Mouse (Mus musculus): ENCODE results near the gene Selenow. TPM values are rescaled to one million over a fixed set of nuclear protein-coding genes. Genes with fewer than 3 reads are reported as not detected.

Selenow gene
- polyA plus RNA-seq, 1 experiment from 2014 or later = 965 TPM

DNA sequence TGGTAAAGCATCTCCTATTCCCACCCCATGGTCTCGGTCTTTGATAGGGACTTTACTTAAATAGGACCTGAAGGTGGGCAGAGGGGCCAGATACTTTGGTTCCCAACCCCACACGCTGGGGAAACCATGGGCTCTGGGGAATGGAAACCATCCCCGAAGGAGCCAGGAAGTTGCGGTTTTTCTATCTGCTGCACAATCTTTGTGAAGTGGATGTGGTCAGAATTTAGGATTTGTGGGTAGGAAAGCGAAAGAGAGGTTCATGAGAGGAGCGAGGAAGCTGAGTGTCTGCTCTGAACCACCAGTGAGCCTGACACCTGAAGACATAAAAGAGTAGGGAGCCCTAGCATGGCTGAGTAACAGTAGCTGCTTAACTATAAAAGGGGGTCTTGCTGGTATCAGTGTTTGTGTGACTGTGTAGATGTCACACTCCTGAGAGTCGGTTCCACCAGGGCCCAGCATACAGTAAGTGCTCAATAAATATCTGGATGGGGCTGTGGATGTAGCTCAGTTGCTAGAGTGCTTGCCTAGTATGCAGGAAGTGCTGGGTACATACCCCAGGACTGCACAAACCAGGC, 27.1 kb upstream of the Selenow start:
- Histone ChIP-seq H3K9me3 (ENCODE audit: control insufficient read depth, low read length) (no peaks in the 10 kb centered on the region; the same call in 1 of the 2 replicates), H3K27me3 (ENCODE audit: control insufficient read depth, insufficient read depth, low read length) (no peaks in the 10 kb centered on the region), H3K4me2 (ENCODE audit: low read depth, low read length, severe bottlenecking) (no peak overlapping the region), H3K4me3 (ENCODE audit: low read depth, low read length) (no peak overlapping the region), H3K36me3 (ENCODE audit: control insufficient read depth, insufficient read depth, low read length) (no peaks in the 10 kb centered on the region), H3K27ac (ENCODE audit: low read depth, low read length) (no peak overlapping the region), H3K4me1 (replicated peaks; ENCODE audit: control insufficient read depth, insufficient read depth, low read length) (no peaks in the 10 kb centered on the region), H3K9ac (ENCODE audit: low read length) (no peak overlapping the region)
- WGBS = 87% methylated on average over 7 of the region's 7 CpGs
- no peak for ATAC-seq (replicated peaks; ENCODE audit: low FRiP score)
- DNase-seq (ENCODE audit: low spot score) = no peak

DNA sequence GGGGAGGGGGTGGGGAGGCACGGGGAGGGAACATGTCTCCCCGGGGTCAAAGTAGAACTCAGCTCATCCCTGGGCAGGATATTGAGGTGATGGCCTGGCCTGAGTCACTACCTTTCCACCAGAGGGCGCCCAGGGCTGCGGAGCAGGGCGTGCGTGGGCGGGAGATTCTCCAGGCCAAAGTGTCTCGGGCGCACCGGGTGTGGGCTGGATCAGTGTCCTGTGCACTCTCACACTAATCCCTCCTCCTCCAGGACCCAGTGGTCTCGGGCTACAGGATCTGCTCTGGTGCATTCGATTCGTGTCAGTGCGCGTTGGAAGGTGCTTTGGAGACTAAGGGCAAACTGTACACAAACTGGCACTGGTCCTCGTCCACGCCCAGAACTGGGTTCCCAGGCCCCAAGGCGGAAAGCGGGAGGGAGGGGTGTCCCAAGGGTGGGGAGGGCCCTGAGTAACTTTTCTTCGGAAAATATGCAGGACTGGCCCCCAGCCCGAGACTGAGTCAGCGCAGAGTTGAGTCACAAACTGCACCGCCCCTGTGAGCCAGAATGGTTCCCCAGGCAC, 26.3 kb upstream of the Selenow start:
- no peaks in the 10 kb centered on the region for H3K36me3 ChIP-seq (ENCODE audit: control insufficient read depth, insufficient read depth, low read length)
- H3K4me1 ChIP-seq (replicated peaks; ENCODE audit: control insufficient read depth, insufficient read depth, low read length) = no peaks in the 10 kb centered on the region
- no peak overlapping the region for H3K4me3 ChIP-seq (ENCODE audit: low read depth, low read length)
- no peaks in the 10 kb centered on the region; the same call in 1 of the 2 replicates for H3K9me3 ChIP-seq (ENCODE audit: control insufficient read depth, low read length)
- ATAC-seq (replicated peaks; ENCODE audit: low FRiP score) (peak; percentile 45), DNase-seq (ENCODE audit: low spot score) (peak; percentile 86)
- 6% methylated on average over 23 of the region's 23 CpGs for whole genome bisulfite sequencing
- peak overlapping the region; percentile 33; the same call in 1 of the 2 replicates for H3K9ac ChIP-seq (ENCODE audit: low read length)
- H3K4me2 ChIP-seq (ENCODE audit: low read depth, low read length, severe bottlenecking) = peak overlapping the region; percentile 40; the same call in 1 of the 2 replicates
- no peak overlapping the region for H3K27ac ChIP-seq (ENCODE audit: low read depth, low read length)
- H3K27me3 ChIP-seq (ENCODE audit: control insufficient read depth, insufficient read depth, low read length) = no peaks in the 10 kb centered on the region

DNA sequence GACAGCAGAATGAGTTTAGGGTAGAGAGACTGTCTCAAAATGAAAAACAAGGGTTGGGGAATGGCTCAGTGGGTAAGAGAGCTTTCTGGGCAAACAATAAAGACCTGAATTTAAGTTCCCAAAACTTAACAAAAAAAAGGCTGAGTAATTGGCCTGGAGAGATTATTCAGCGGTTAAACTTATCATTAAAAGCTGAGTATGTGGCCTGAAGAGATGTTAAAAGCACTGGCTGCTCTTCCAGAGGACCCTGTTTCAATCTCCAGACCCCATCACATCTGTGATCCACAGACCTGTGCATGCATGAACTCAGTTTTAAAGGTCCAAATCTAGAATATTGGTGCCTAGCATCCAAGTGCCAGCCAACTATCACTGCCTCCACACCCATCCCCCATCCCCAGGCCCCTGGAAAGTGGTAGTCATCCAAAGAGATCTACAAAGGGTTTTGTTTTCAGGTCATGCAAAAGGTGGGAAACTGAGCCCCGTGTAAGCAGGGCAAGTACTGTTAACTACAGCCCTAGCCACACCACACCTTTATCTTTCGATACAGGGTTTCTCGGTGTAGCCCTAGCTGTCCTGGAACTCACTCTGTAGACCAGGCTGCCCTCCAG, 25.6 kb upstream of the Selenow start:
- H3K27me3 ChIP-seq (ENCODE audit: control insufficient read depth, insufficient read depth, low read length) = no peaks in the 10 kb centered on the region

DNA sequence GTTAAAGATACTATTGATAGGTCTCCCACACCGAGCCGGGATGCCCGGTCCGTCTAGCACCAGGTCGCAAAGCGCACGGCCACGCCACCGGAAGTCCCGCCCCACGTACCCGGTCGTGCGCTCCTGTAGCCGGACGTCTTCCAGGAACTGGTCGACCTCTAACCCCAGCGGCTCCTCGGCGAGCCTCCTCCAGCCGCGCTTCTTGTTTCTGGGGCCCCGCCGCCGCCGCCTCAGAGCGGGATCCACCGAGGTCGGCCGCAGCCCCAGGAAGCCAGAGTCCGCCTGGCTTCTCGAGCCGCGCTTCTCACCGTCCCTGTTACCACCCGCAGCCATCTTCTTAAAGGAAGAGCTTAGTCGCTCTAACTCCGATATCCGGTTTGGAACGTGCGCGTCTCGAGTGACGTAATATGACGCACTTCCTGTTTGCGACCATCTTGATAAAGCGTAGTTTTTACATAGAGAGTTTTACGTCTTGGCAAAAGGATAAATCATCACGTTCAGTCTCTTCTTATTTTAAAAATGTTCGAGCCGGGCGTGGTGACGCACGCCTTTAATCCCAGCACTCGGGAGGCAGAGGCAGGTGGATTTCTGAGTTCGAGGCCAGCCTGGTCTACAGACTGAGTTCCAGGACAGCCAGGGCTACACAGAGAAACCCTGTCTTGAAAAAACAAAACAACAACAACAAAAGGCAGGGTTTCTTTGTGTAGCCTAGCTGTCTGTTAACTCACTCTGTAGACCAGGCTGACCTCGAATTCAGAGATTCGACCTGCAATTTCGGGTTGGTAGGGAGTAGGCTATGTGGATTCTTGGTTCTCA, 23.7 kb upstream of the Selenow start, which contains the start of gene Nop53:
TSS of gene Nop53 (minus strand) at position 354 of the 816 bp plus-strand sequence.
- 2% methylated on average over 59 of the region's 59 CpGs for WGBS
- ATAC-seq (replicated peaks; ENCODE audit: low FRiP score) = peak; percentile 95

More for the DNA sequence above, 25.6 kb upstream of the Selenow start:
- no peak for DNase-seq (ENCODE audit: low spot score)
- H3K4me2 ChIP-seq (ENCODE audit: low read depth, low read length, severe bottlenecking) = no peak overlapping the region
- no peak overlapping the region for H3K4me3 ChIP-seq (ENCODE audit: low read depth, low read length)
- no peak overlapping the region for H3K9ac ChIP-seq (ENCODE audit: low read length)
- no peaks in the 10 kb centered on the region; the same call in 1 of the 2 replicates for H3K36me3 ChIP-seq (ENCODE audit: control insufficient read depth, insufficient read depth, low read length)
- no peak for ATAC-seq (replicated peaks; ENCODE audit: low FRiP score)
- H3K4me1 ChIP-seq (replicated peaks; ENCODE audit: control insufficient read depth, insufficient read depth, low read length) = no peaks in the 10 kb centered on the region
- no peaks in the 10 kb centered on the region for H3K9me3 ChIP-seq (ENCODE audit: control insufficient read depth, low read length)
- WGBS = 45% methylated on average over 4 of the region's 4 CpGs
- no peak overlapping the region for H3K27ac ChIP-seq (ENCODE audit: low read depth, low read length)

DNA sequence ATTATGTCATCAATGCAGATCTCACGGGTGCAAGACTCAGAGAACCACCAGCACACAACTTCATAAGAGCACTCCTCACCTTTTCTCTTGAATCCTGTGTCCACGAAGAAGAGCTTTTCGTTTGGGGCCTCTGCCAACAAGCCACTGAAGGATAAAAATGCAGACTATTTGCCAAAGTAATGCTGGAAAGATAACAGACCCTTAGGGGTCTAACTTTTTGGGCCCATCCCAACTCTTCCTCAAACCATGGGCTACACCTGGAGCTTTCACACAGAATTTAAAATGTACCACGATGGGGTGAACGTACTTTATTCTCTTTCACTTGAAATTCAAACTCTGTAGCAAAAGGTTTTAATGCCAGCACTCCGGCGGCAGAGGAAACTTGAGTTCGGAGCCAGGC, 23.0 kb upstream of the Selenow start:
- no peak for ATAC-seq (replicated peaks; ENCODE audit: low FRiP score)
- peak overlapping the region; percentile 68 for H3K4me3 ChIP-seq (ENCODE audit: low read depth, low read length)
- H3K9me3 ChIP-seq (ENCODE audit: control insufficient read depth, low read length) = no peaks in the 10 kb centered on the region
- H3K9ac ChIP-seq (ENCODE audit: low read length) = peak overlapping the region; percentile 80
- H3K36me3 ChIP-seq (ENCODE audit: control insufficient read depth, insufficient read depth, low read length) = peaks cover 10% of the 10 kb centered on the region; the same call in 1 of the 2 replicates
- peak overlapping the region; percentile 82 for H3K4me2 ChIP-seq (ENCODE audit: low read depth, low read length, severe bottlenecking)
- no peak for DNase-seq (ENCODE audit: low spot score)
- H3K4me1 ChIP-seq (replicated peaks; ENCODE audit: control insufficient read depth, insufficient read depth, low read length) = no peaks in the 10 kb centered on the region
- 12% methylated on average over 8 of the region's 8 CpGs for WGBS
- no peaks in the 10 kb centered on the region for H3K27me3 ChIP-seq (ENCODE audit: control insufficient read depth, insufficient read depth, low read length)
- H3K27ac ChIP-seq (ENCODE audit: low read depth, low read length) = no peak overlapping the region; the same call in 1 of the 2 replicates

More for the DNA sequence above, 23.7 kb upstream of the Selenow start, which contains the start of gene Nop53:
- Histone ChIP-seq H3K9ac (ENCODE audit: low read length) (peak within 1 kb of the TSS; percentile 80), H3K27ac (ENCODE audit: low read depth, low read length) (peak within 1 kb of the TSS; percentile 84), H3K4me1 (replicated peaks; ENCODE audit: control insufficient read depth, insufficient read depth, low read length) (no peaks in the 10 kb centered on the region), H3K36me3 (ENCODE audit: control insufficient read depth, insufficient read depth, low read length) (peaks cover 9% of the 10 kb centered on the region; the same call in 1 of the 2 replicates), H3K4me3 (ENCODE audit: low read depth, low read length) (peak within 1 kb of the TSS; percentile 68), H3K27me3 (ENCODE audit: control insufficient read depth, insufficient read depth, low read length) (no peaks in the 10 kb centered on the region), H3K9me3 (ENCODE audit: control insufficient read depth, low read length) (no peaks in the 10 kb centered on the region), H3K4me2 (ENCODE audit: low read depth, low read length, severe bottlenecking) (peak within 1 kb of the TSS; percentile 82)
- DNase-seq (ENCODE audit: low spot score) = peak; percentile 94

DNA sequence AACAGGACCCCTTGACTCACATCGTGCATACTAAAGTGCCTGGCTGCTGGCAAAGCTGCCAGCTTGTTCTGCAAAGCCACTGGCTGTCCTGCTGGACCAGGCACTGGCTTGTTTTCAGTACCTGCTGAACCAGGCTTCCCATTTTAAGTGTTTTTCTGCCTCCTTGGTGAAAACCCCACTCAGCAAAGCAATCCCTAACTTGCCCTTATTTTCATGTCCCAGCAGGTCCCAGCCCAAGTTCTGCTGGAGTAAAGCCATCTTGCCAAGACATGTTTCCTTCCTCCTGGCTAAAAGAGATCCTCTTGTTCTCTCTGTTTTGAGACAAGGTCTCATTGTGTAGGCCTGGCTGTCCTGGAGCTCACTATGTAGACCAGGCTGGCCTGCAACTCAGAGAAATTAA, 22.1 kb upstream of the Selenow start:
- no peak for DNase-seq (ENCODE audit: low spot score)
- H3K4me1 ChIP-seq (replicated peaks; ENCODE audit: control insufficient read depth, insufficient read depth, low read length) = no peaks in the 10 kb centered on the region
- H3K4me3 ChIP-seq (ENCODE audit: low read depth, low read length) = no peak overlapping the region
- WGBS = 92% methylated on average over 1 of the region's 1 CpGs
- H3K27me3 ChIP-seq (ENCODE audit: control insufficient read depth, insufficient read depth, low read length) = no peaks in the 10 kb centered on the region
- no peak overlapping the region for H3K4me2 ChIP-seq (ENCODE audit: low read depth, low read length, severe bottlenecking)
- no peaks in the 10 kb centered on the region for H3K9me3 ChIP-seq (ENCODE audit: control insufficient read depth, low read length)
- no peak for ATAC-seq (replicated peaks; ENCODE audit: low FRiP score)
- H3K27ac ChIP-seq (ENCODE audit: low read depth, low read length) = no peak overlapping the region
- no peak overlapping the region for H3K9ac ChIP-seq (ENCODE audit: low read length)
- peaks cover 17% of the 10 kb centered on the region for H3K36me3 ChIP-seq (ENCODE audit: control insufficient read depth, insufficient read depth, low read length)

DNA sequence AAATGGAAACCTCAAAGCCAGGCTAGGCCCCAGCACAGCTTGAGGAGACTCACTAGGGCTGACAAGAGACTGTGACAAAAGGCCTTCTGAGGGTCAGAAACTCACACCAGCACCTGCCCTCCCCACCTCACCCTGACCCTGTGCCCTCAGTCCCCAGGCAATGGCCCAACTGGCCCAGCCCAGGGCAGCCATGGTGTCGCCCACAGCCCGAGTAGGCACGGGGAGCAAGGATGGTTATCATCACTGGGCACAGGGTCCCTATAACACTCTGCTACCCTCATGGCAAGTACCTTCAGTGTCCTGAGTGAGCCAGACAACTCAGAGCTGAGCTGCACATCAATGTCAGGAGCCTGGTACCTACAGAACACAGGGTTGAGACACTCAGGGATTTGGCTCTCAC, 16.4 kb upstream of the Selenow start:
- WGBS = 95% methylated on average over 3 of the region's 3 CpGs

DNA sequence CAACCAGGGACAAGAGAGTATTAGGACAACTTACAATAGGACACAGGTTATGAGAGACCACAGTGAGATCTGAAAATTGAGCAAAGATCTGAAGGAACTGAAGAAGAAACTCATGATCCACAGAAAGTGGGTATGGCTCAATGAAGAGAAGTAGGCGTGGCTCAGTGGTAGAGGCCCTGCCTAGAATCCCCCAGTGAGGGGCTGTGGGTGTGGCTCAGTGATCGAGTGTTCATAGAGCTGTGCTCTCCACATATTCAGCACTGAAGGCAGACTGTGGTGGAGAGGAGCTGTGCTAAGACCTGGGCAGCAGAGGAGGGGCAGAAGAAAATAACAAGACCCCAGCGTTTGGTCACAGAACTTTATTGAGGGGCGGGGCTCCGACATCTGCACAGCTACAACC, 15.3 kb upstream of the Selenow start:
- DNase-seq (ENCODE audit: low spot score) = no peak
- ATAC-seq (replicated peaks; ENCODE audit: low FRiP score) = 0 out of 2 replicates have a peak, but pooled peaks have one; percentile 12
- no peak overlapping the region for H3K9ac ChIP-seq (ENCODE audit: low read length)
- H3K4me2 ChIP-seq (ENCODE audit: low read depth, low read length, severe bottlenecking) = no peak overlapping the region
- WGBS = 94% methylated on average over 5 of the region's 5 CpGs
- no peaks in the 10 kb centered on the region for H3K4me1 ChIP-seq (replicated peaks; ENCODE audit: control insufficient read depth, insufficient read depth, low read length)
- peaks cover 39% of the 10 kb centered on the region for H3K36me3 ChIP-seq (ENCODE audit: control insufficient read depth, insufficient read depth, low read length)
- H3K9me3 ChIP-seq (ENCODE audit: control insufficient read depth, low read length) = no peaks in the 10 kb centered on the region; the same call in 1 of the 2 replicates
- H3K4me3 ChIP-seq (ENCODE audit: low read depth, low read length) = no peak overlapping the region
- H3K27me3 ChIP-seq (ENCODE audit: control insufficient read depth, insufficient read depth, low read length) = no peaks in the 10 kb centered on the region
- H3K27ac ChIP-seq (ENCODE audit: low read depth, low read length) = no peak overlapping the region

More for the DNA sequence above, 16.4 kb upstream of the Selenow start:
- Histone ChIP-seq H3K27me3 (ENCODE audit: control insufficient read depth, insufficient read depth, low read length) (no peaks in the 10 kb centered on the region), H3K27ac (ENCODE audit: low read depth, low read length) (no peak overlapping the region), H3K4me1 (replicated peaks; ENCODE audit: control insufficient read depth, insufficient read depth, low read length) (no peaks in the 10 kb centered on the region), H3K9me3 (ENCODE audit: control insufficient read depth, low read length) (no peaks in the 10 kb centered on the region; the same call in 1 of the 2 replicates), H3K9ac (ENCODE audit: low read length) (no peak overlapping the region), H3K4me3 (ENCODE audit: low read depth, low read length) (no peak overlapping the region), H3K4me2 (ENCODE audit: low read depth, low read length, severe bottlenecking) (no peak overlapping the region), H3K36me3 (ENCODE audit: control insufficient read depth, insufficient read depth, low read length) (peaks cover 41% of the 10 kb centered on the region)
- no peak for DNase-seq (ENCODE audit: low spot score)
- ATAC-seq (replicated peaks; ENCODE audit: low FRiP score) = no peak
